Mouse (Mus musculus): ENCODE data around the gene Ankrd1.

Ankrd1 gene

DNA sequence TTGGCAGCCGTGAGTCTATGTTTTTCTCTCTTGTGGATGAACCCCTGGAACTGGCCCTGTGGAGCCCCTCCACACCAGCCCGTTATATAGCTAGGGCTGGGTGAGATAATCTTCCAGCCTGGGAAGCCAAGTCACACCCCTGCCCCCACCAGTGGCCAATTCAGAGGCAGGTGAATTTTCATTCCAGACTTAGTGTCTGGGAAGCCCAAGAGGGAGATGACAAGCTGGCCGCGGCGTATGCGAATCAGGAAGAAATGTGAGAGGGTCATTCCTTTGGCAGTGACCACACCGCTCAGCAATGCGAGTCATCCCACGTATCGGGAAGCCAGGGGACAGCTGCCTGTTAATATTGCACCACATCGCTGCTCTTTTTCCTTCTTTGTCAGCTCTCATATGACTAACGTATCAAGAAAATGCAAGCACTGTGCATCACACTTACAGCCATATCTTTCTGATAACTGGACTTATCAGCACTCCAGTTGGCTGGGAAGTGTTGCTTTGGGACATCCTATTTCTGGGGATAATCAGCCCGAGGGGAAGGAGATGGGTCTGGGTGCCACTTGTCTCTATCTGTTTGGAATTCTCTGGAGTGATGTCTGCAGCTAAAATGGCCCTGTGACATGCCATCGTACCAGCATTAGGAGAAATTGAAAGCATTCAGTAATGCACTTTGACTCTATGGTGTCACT is at the start of gene Ankrd1:
Gene Ankrd1 (minus strand): TSS at position 317 of the 689 bp plus-strand sequence.
- DNase-seq (ENCODE audit: low spot score in 2 of 2): no peak

DNA sequence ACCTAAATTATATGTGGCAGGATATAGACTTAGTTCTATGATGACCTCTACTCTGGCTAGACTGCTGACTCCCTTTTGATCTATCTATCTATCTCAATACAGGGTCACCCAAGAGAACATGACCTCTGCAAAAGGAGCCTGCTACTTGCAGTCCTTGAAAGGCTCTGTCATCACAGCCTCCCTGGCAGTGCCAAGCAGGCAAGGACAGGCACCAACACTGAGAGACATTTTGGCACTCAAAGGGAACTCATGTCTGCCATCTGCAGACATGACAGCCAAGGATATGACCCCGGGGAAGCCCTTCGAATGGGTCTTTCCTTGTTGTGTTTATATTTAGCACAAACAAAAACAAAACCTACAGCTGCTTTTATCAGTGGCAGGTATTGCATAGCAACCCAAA is 49.2 kb upstream of the Ankrd1 start:
- no peak for DNase-seq (ENCODE audit: low spot score in 2 of 2)

DNA sequence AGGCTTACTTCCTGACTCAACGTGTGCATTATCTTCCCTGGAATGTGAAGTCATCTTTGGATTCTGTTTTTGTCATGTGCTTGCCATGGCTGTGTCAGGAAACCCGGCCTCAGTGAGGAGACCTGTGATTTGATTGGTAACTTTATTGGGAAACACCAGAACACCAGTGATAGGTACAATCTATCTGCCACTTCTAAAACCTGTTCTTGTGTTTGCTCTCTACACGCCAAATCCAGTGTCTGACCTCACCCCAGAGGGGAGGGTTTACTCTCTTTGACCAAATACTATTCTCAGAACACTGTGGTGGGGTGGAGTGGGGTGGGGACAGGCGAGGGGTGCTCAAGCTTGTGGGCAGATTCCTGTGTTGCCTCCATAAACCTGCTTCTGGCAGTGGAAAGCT is 48.2 kb upstream of the Ankrd1 start:
- no peak for DNase-seq (ENCODE audit: low spot score in 2 of 2)

DNA sequence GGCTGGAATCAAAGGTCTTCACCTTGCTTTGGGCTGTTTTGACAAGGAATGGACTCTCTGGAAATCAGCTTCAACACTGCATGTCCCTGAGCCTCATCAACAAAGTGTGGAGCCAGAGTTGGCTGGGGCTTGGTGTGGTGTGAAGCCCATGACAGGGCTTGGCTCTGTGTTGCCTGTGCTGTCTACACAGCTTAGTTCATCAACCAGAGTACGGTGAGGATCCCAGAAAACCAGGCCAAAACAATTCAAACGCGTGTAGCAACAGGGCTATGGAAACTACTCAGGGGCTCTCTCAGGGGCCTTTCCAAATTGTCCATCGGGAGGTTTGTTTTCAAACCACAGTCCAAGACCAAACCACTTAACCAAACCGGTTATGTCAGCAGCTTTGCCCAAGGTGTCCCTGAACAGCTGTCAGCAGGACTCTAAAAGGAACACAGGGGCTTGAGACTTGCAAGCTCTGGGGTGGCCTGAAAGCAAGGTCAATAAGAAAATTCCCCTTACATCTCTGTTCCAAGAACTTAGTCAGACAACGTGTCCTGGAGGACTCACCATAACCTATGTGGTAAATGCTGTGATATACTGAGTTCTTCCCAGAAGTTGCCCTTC is 47.5 kb upstream of the Ankrd1 start:
- no peak for DNase-seq (ENCODE audit: low spot score in 2 of 2)

DNA sequence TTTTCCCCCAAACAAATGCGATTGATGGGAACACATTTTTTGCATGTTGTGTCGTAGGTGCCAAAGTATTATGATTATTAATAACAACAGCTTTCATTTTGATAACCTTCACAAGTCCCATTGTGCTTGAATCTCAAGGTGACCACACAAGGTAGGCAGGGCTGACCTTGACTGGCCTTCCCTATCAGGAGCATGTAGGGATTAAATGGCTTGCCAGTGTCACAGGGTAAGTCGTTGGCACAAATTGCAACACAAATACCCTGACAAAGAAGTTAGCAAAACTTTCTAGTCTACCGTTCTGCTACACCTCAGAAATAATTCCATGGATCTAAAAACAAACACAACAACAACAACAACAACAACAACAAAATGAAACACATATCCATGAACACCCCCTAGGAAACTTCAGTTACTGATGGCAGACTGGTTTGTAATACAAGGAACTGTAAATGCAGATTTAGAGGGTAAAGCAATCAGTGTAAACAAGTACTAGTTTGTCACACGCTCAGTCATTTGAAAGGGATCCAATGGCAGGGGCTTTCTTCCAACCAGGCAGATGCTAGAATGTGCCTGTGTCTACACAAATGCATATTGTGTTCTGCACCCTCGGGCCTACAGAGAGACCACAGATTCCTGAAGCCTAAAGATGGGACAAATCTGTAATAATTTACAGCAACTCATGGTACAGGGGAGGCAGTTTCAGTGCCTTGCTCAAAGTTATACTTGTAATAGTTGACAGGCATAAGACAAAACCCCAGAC is 46.7 kb upstream of the Ankrd1 start:
- no peak for DNase-seq (ENCODE audit: low spot score in 2 of 2)

DNA sequence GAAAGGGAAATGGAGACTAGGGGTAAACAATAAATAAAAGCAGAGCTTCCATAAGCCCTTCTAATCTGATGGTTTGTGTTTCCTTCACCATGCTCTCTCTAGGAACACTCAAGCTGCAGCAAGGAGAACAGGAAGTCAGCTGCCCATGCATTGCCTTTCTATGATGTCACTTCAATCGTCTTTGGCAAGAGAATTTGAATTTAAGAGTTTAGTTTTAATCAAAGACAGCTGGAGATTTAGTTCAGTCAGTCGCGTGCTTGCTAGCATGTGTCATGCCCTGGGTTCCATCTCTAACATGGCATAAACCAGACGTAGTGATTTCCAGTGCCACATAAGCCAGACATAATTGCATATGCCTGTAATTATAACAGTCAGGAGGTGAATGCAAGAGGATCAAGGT is 45.5 kb upstream of the Ankrd1 start:
- DNase-seq (ENCODE audit: low spot score in 2 of 2): no peak

DNA sequence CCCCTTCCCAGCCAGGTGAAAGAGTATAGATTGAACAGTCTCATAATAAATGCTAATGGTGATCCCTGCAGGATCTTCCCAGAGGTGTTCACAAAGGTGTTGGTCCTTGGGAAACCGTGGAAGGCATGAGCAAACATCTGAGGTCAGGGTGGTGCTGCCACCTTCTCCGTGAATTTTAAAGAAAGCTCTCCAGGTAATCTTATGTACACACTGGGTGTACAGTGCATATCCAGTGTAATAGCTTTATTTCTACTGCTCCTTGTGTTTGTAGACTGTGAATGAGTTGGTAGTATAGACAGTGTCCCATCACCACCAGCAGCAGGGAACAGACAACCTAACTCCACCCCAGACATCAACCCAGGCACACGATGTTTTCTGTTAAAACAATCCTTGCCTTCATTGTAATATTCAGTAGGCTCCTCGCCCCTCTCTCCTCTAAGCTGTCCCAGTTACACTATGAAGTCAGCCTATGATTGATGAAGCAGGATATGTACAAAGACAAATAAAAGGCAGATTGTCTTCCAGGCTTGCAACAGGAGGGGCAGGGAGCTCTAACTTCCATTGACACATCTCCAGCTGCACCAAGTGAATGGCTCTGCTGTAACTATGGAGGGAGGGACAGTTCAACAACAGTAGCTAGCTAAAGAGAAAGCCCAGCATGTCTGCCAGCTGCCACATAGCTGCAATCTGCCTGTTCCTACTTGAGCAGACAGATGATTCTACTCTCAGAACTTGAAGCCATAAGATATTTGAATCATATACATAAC is 30.5 kb upstream of the Ankrd1 start:
- DNase-seq (ENCODE audit: low spot score in 2 of 2): peak; percentile 8 to 15

DNA sequence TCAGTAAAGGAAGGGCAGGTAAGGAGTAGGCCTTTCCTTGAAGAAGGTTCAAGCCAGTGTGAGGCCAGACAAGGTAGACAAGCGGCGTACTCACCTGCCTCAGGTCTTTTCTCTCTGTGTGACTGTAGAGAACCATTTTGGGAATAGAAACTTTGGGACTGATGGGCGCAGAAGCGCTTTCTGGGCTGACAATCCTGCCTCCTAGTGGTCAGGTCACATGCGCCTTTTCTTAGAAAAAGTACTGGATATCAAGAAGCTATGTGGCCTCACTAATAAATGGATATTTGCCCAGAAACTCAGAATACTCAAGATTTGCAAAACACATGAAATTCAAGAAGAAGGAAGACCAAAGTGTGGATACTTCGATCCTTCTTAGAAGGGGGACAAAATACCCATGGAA is 28.7 kb upstream of the Ankrd1 start:
- DNase-seq (ENCODE audit: low spot score in 2 of 2): no peak

DNA sequence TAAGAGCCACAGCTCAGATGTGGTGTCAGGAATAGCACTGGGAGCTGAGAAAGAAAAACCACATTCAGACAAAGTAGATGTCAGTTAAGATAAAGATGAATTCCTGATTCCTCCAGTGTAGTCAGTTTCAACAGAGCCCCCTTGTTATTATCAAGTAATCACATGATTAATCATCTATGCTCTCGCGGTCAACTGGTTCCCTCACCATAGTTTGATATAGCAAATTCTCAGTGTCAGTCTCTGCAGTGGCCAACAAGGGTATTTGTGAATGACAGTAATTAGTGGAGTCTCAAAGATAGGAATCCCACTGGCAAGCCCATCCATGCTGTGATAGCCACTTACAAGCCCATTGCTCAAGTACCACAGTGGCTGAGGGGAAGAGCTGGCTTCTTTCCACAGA is 23.7 kb upstream of the Ankrd1 start:
- no peak for DNase-seq (ENCODE audit: low spot score in 2 of 2)

DNA sequence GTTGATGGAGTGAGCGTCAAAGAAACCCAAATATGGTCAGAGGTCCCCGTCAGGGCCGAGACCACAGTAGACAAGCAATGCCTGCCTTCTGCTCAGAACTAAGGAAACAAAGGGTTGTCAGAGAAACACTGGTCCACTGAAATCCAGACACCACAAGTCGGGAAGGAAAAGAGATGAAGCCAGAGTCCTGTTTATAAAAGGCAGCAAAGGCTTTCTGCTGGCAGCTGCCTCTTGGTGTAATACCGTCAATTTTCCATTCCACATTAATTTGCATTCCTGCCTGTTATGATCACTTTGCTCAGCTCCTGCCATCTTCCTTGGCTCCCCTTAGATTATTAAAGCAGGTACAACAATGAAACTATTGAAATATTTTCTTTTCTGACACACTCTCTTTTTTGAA is 13.8 kb upstream of the Ankrd1 start:
- no peak for DNase-seq (ENCODE audit: low spot score in 2 of 2)

DNA sequence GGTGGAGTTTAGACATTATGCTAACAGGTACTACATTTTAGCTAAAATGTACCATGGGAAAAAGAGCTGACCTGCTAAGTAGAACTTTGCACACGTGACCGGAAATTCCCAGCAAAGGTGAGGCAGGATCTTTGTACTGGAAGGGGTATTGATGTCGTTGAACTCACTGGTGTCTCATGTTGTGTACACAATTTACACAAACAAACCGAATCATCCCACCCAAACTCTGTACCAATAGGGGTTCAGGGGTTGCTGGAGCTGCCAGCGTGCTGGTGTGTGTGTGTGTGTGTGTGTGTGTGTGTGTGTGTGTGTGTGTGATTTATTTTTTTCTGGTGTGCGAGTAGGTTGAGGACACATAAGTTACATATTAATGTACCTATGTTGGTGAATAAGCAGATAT is 13.2 kb upstream of the Ankrd1 start:
- no peak for DNase-seq (ENCODE audit: low spot score in 2 of 2)

DNA sequence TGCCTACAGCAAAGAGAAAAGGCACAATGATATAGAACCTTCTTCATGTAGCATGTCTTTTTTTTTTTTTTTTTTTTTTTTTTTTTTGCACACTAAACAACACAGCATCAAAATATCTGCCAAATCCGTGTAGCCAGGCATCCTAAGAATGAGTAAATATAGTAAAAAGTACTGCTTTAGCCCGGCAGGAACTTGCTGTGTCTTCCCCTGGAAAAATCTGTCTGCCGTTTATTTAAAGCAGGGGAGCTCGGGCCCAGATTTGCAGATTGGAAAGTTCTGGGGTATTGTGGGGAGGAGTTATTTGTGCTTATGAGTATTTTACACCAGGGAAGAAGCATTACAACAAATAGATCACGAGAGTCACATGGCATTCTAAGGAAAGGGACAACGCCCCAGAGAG is 12.1 kb upstream of the Ankrd1 start:
- no peak for DNase-seq (ENCODE audit: low spot score in 2 of 2)

DNA sequence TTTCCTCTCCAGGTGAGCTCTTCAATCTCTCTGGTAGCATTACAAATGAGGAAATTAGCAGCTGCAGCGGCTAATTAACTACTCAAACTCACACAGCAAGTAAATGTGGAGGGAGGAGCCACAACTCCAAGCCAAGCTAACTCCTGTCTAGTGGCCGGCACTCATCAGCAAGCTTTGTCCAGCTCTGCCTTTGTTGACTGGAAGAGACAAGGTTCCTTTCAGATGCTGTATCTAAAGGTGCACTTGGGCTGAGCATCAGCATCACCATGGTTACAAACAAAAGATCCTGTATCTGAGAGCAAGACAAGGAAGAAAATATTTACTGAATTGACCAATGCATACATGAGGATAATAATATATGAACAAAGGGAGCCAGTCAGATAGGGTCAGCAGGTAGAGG is 10.3 kb upstream of the Ankrd1 start:
- DNase-seq (ENCODE audit: low spot score in 2 of 2): no peak

DNA sequence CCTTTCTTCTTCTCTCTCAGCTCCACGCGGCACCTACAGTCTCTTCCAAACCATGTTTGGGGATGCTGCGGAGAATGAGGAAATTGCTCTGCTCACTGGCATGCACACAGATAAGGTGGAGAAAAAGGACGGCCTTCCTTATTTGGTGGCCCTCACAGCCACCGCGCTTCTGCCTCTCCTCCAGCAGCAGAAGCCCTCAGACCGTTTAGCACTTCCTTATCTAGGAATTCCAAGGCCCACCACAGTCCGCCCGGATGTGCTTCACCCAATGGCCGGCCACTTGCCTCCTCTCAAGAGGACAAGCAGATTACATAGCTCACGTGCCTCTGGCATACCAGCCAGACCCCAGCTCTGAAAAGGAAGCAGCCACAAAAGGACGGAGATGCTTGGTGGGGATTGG is 9.7 kb upstream of the Ankrd1 start:
- DNase-seq (ENCODE audit: low spot score in 2 of 2): no peak

DNA sequence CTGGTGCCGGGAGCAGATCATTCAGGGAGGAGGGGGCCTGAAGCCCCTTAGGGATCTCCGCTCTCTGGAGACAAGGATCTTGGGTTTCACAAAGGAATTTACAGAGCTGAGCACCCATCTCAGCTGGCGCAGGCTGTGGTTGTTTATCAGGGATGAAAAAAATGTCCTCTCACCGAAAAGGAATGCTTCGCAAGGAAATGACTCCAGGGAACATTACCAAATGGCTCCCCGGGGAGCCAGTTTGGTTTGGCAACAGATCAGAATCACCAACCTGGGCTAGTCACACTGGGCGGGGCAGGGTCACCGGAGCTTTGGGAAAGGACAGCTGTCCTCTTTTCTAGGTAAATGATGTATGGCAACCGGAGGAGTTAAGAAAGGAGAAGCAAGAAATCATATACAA is 9.3 kb upstream of the Ankrd1 start:
- no peak for DNase-seq (ENCODE audit: low spot score in 2 of 2)

DNA sequence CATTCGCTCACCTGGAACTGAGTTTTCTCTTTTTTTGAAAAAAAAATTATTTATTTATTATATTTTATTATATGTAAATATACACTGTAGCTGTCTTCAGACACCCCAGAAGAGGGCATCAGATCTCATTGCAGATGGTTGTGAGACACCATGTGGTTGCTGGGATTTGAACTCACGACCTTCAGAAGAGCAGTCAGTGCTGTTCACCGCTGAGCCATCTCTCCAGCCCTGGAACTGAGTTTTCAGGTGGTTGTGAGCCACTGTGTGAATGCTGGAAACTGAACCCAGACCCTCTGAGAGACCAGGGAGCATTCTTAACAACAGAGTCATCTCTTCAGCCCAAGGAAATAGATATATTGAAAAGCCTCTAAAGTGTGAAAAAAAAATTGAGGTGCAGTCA is 8.5 kb upstream of the Ankrd1 start:
- no peak for DNase-seq (ENCODE audit: low spot score in 2 of 2)

DNA sequence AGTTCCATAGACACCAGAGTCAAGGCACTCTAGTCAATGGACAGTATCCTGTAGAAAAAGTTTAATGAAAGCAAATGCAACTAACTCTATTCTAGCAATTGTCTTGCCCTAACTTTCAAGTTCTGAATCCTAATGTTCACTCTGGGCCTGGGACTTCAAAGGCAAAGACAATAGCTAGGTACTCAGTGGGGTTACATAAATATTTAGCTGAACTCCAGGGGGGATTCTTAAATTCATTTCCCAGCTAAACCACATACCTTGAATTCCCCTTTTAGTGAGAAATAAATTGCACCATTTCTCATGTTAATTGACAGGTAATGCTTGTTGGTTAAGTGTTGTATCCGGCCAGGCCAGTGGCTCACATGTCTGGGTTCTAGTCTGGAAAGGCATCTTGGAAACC is 4.3 kb upstream of the Ankrd1 start:
- no peak for DNase-seq (ENCODE audit: low spot score in 2 of 2)

DNA sequence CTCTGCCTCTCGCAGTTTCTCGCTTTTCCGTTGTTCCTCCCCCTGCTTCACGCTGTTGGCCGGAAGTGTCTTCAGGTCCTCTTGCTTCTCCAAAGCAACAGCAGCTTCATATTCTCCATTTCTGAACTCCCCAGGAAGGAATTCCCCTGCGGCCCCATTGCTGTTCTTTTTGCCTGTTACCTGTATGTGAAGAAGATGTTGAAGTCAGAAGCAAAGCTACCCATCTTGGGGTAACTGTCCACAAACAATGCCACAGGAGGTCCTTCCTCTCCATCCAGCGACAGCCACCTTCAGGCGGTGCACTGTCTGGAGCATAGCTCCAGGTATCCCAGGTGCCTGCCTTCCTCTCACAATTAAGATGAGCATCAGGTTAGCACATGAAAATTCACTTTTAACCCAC is 680 bp downstream of the Ankrd1 start:
- DNase-seq (ENCODE audit: low spot score in 2 of 2): no peak

DNA sequence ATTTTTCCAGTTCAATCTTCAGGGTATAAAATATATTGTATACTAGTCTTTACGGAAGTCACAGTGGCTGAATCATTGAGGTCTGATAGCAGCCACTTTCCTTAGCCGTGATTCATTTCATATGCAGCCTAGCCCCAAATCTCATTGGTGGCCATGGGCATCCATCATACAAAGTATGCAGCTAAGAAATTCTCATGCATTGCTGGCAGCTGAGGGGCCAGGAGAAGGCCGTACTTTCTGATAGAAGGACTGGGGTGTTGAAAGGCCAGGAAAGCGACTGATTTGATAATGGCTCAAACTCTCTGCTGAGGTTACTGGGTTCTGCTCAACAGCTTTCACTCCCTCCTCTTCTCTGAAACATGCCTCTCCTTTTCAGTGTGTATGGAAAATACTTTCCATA is 3.7 kb downstream of the Ankrd1 start:
- no peak for DNase-seq (ENCODE audit: low spot score in 2 of 2)

DNA sequence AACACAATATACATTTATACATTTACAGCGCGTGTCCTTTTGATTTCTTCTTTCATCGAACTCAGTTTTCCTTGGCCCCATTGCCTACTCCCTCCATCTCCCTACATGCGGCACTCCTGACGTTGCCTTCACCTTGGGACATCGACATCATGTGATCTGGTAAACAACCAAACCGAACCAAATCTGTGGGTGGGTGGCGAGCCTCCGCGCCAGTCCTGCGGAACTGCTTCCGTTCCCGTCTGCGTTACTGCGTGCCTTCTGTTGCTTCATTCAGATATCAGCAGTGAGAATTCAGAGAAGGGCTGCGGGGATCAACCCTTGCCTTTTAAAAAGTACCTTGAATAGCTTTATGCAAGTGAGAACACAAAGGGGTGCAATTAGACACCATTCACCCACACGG is 7.9 kb downstream of the Ankrd1 start:
- peak in 1 of 2 experiments; percentile 50 for DNase-seq (ENCODE audit: low spot score in 2 of 2)

DNA sequence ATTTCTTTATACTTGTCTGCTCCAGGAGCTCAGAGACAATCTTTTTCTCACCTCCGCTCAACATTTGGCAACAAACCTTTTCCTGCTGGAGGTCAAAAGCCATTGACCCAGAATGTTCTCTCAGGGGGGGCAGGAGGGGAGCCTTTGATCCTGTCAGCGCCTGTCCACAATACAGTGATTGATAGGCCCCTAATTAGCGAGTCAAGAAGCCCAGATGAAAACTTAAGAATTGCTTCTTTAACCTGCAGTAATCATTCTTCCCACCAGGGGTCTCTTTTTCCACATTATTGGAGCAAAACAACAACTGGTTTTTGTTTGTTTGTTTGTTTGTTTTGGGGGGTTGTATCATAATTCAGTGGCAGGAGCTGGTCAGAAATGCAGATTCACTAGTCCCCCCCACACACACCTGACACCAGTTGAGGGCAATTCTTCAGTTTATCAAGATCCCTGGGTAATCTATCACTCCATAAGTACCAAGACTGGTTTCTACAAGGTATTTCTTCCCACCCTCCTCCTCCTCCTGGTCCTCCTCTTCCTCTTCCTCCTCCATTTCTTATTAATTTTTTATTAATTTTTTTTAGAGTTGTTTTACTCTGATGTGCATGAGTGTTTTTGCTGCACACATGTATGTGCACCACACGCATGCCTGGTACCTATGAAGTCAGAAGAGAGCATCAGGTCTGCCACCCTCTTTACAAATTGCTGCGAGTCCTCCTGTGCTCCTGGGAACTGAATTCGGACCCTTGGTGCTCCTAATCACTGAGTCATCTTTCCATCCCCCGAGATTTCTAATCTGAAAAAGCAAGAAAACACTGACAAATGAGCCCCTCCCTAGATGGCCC is 8.6 kb downstream of the Ankrd1 start:
- DNase-seq (ENCODE audit: low spot score in 2 of 2): peak in 1 of 2 experiments; percentile 17

DNA sequence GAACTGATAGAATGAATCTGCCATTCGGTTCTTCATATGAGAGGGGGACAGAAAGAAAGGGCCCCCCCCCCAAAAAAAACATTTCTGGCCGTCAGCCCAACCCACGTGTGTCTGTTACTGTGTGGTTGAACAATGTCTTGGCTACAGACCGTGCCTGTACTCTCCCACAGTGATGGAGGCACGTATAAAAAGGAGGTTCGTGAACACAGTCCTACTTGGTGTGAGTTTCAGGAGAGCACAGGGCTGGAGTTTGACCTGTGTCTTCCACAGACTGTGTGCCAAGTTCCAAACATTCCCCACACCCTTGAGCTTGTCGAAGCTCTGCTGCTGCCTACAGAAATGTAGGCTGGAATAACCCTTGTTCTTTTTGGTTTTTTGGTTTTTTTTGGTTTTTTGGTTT is 9.4 kb downstream of the Ankrd1 start:
- no peak for DNase-seq (ENCODE audit: low spot score in 2 of 2)

All from left cerebral cortex, adult 9 months (tissue).